19 mouse cellular contexts compared by ENCODE assay signal in the genomic region with DNA sequence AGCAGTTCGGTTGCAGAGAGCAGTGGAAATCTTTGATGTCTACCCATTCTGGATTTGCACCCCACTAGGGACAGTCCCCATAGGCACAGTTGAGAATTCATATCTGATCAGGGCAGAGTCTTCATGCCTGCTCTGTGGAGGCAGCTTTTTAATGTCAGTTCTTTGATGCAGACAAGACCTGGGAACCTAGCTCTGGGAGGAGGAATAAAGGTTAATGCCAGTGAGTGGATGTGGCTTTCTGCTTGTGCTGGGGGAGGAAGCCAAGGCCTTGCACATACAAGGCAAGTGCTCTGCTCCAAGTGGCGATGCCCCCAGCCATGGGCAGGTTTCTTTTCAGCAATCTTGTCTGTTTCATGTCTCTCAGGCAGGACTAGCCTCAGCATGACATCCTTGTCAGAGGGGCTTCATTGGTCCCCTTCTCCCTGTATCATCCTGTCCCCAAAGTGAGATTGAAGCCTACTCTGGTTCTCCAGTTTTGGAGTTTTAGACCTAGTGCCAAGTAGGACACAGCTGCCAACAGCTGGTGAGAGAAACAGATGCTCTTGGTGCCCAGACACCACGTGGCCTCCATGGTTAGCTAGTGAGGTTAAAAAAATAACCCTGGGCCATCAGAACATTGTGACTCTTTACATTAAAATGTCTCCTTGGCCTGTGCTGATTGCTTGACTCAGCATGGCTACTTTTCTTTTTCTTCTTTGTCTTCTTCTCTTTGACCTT. TPM values are rescaled to one million over a fixed set of nuclear protein-coding genes. Genes with fewer than 3 reads are reported as not detected.
DNase-seq lines count a peak whose midpoint lies in the region; ATAC-seq and TF ChIP-seq lines count a peak whose summit lies in the region.
"Had no signal": no experiment of that assay in that cellular context is flagged by ENCODE, and none has a peak within 500 bp of the region (broad histone marks: within the 10 kb centered on the region; RNA-seq: fewer than 3 reads in every experiment).

No protein-coding gene starts in this region.

- TF ChIP-seq POLR2A in bone marrow, adult 2 months (IDR thresholded peaks at IDR 0.05; ENCODE audit: borderline replicate concordance, control insufficient read depth, low read depth, low read length): no peak

- no peaks in the 10 kb centered on the region for H3K9me3 ChIP-seq in midbrain, embryonic 16.5 days (replicated peaks; ENCODE audit: control insufficient read depth, low read length, poor library complexity, severe bottlenecking)
- H3K9me3 ChIP-seq: embryonic facial prominence, embryonic 12.5 days; heart, embryonic 15.5 days; hindbrain, embryonic 13.5 days; limb, embryonic 15.5 days; midbrain, embryonic 10.5 days had no signal

- H3K4me2 ChIP-seq in midbrain, embryonic 16.5 days (ENCODE audit: low read length): no peak overlapping the region
- H3K4me2 ChIP-seq: embryonic facial prominence, embryonic 12.5 days; heart, embryonic 15.5 days; hindbrain, embryonic 13.5 days; limb, embryonic 15.5 days had no signal

- no peaks in the 10 kb centered on the region for H3K27me3 ChIP-seq in midbrain, embryonic 16.5 days (ENCODE audit: control insufficient read depth, insufficient read depth, low read depth, low read length)
- H3K27me3 ChIP-seq: embryonic facial prominence, embryonic 12.5 days; hindbrain, embryonic 13.5 days; limb, embryonic 15.5 days had no signal

- H3K27ac ChIP-seq in bone marrow, adult 2 months (ENCODE audit: control insufficient read depth, insufficient read depth, low read depth, low read length, poor library complexity): peak overlapping the region; percentile 16; the same call in 1 of the 2 replicates
- no peak overlapping the region for H3K27ac ChIP-seq in midbrain, embryonic 16.5 days (ENCODE audit: low read length)
- H3K27ac ChIP-seq: embryonic facial prominence, embryonic 12.5 days; heart, embryonic 15.5 days; hindbrain, embryonic 13.5 days; layer of hippocampus, adult 2 months; limb, embryonic 15.5 days; midbrain, embryonic 10.5 days had no signal

- no peaks in the 10 kb centered on the region; the same call in 1 of the 2 replicates for H3K4me1 ChIP-seq in bone marrow, adult 2 months (ENCODE audit: control insufficient read depth, insufficient read depth, low read length)
- no peaks in the 10 kb centered on the region for H3K4me1 ChIP-seq in midbrain, embryonic 16.5 days (ENCODE audit: control insufficient read depth, insufficient read depth, low read length)
- H3K4me1 ChIP-seq: embryonic facial prominence, embryonic 12.5 days; heart, embryonic 15.5 days; hindbrain, embryonic 13.5 days; limb, embryonic 15.5 days; midbrain, embryonic 10.5 days had no signal

- H3K4me3 ChIP-seq in bone marrow, adult 2 months (replicated peaks; ENCODE audit: control insufficient read depth, low read depth, low read length): no peak overlapping the region
- no peak overlapping the region for H3K4me3 ChIP-seq in midbrain, embryonic 16.5 days (ENCODE audit: low read depth, low read length)
- H3K4me3 ChIP-seq: embryonic facial prominence, embryonic 12.5 days; heart, embryonic 15.5 days; hindbrain, embryonic 13.5 days; layer of hippocampus, adult 2 months; limb, embryonic 15.5 days; midbrain, embryonic 10.5 days had no signal

- intact Hi-C loops in heart, postnatal 14 days (cut with DNase I): no loop called here

- no peak for TF ChIP-seq CTCF in bone marrow, adult 2 months (IDR thresholded peaks at IDR 0.05; ENCODE audit: control insufficient read depth, insufficient read depth, low read length)

- DNase-seq in A20 (ENCODE audit: low read depth, low spot score): peak; percentile 21
- DNase-seq in CD4-positive helper T cell, adult 2 months (ENCODE audit: low read depth, low spot score): peak; percentile 84
- peak; percentile 84 for DNase-seq in thymus, postnatal 0 days (ENCODE audit: low spot score)
- DNase-seq in adrenal gland, postnatal 25 days: no peak
- no peak for DNase-seq in heart, postnatal 14 days
- DNase-seq: adrenal gland, adult 8-10 months; cerebellum, adult 2 months; heart, adult 18-20 months; right cerebral cortex, postnatal 25 days had no signal

- ATAC-seq in midbrain, embryonic 16.5 days: no peak
- ATAC-seq: intestine, postnatal 0 days had no signal

- no peak overlapping the region for H3K9ac ChIP-seq in midbrain, embryonic 16.5 days (ENCODE audit: low read depth, low read length)
- H3K9ac ChIP-seq: embryonic facial prominence, embryonic 12.5 days; heart, embryonic 15.5 days; hindbrain, embryonic 13.5 days; limb, embryonic 15.5 days had no signal

- WGBS in bone marrow, adult 2 months: 52% methylated on average over 3 of the region's 3 CpGs
- WGBS in midbrain, embryonic 16.5 days: 80% methylated on average over 3 of the region's 3 CpGs

- no peaks in the 10 kb centered on the region for H3K36me3 ChIP-seq in midbrain, embryonic 16.5 days (ENCODE audit: control insufficient read depth, insufficient read depth, low read length)
- H3K36me3 ChIP-seq: embryonic facial prominence, embryonic 12.5 days; heart, embryonic 15.5 days; hindbrain, embryonic 13.5 days; limb, embryonic 15.5 days; midbrain, embryonic 10.5 days had no signal

RNA-seq across cellular contexts. Expression of gene Irf4, which starts 11.5 kb away (rescaled TPM):
- 3.0 and 6.3 TPM in 2 replicates for polyA plus RNA-seq in bone marrow, adult 2 months (2011; ENCODE audit: insufficient read depth, insufficient read length, low replicate concordance, missing spikeins)
- polyA plus RNA-seq in thymus, postnatal 0 days (2015; fragmentation: Nextera tagmentation; extraction: Ambion mirVana): 1.6 and 1.7 TPM in 2 replicates
- 0.07 and 0.10 TPM in 2 replicates for polyA plus RNA-seq in midbrain, embryonic 16.5 days (2015; fragmentation: Nextera tagmentation; extraction: Ambion mirVana)
- 2.0 and 2.6 TPM in 2 replicates for total RNA-seq in adrenal gland, postnatal 25 days (2021)
- total RNA-seq in heart, postnatal 14 days (2021): 1 to 10 TPM in 1 of 2 experiments, under 1 TPM in 1; 0.88 to 1.4 TPM
- polyA plus RNA-seq: midbrain, embryonic 10.5 days; neural tube, embryonic 14.5 days had no signal

Comparison
In these comparisons a context has a peak if more than half of its experiments do, and no peak if none do; other contexts are left out.
1. DNase-seq: peak in A20 (single experiment), CD4-positive helper T cell, adult 2 months (single experiment) and thymus, postnatal 0 days (single experiment); none in adrenal gland, postnatal 25 days (single experiment) and heart, postnatal 14 days (0 of 2).